Mouse (Mus musculus): ENCODE results near the gene Chst1. TPM values are rescaled to one million over a fixed set of nuclear protein-coding genes. Genes with fewer than 3 reads are reported as not detected.

Gene Chst1
- polyA plus RNA-seq, 3 experiments from 2014 or later = not detected

- ATAC-seq = no peak
Measured at GRCm38 (mm10) chr2:92609704-92610379, 10.3 kb downstream of the Chst1 start.

GRCm38 (mm10) chr2:92613645-92614044, 14.1 kb downstream of the Chst1 start:
- no peak for ATAC-seq

- ATAC-seq = no peak
Measured at GRCm38 (mm10) chr2:92614106-92614505, 14.6 kb downstream of the Chst1 start.

DNA sequence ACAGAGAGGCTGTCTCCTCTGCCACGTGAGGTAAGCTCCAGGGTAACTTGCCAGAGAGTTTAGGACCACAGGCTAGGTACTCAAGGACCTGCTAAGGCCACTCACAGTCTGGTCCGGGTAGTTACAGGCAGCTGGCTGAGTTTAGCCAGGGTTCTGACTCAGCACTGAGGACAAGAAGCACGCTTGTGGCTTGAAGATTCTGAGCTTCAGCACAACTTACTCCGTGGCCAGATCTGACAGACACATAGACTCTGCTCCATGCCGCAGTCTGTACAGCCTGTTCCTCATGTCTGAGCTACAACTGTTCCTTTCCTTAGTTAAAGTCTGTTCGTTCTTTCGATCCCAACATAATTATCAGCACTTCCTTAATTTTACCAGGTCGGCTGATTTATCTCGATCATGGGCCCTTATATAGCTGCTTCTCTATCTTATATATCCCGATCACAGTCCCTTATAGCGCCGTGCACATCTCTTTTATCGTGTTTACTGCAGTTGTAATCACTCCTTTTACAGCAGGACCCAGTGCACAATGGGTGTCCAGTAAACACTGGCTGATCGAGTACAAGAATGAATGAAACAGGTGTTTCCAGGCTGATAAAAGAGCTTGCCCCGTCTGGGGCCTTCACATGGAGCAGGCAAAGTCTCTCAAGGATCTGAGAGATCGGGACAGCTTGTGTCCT, 17.7 kb downstream of the Chst1 start:
- ATAC-seq = no peak

DNA sequence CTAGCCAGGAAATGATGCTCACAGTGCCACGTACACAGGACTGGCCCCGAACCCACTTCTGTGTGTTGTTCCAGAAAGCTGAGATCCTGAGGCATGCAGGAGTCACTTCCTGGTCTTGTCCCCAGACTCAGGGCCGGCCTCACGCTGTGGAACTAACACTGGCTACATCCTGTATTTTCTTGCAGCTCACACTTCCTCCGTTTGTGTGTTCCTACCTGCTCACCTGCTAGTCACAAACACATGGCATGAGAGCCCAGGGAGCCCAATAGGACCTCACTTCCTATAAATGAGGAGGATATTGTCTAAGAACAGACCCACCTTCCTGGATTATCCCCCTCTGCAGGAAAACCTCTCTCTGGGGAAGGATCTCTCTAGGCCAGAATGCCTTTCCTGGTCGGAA, 18.5 kb downstream of the Chst1 start:
- no peak for ATAC-seq

GRCm38 (mm10) chr2:92627633-92628032, 28.1 kb downstream of the Chst1 start:
- no peak for ATAC-seq

- no peak for ATAC-seq
Measured at GRCm38 (mm10) chr2:92630799-92631198, 31.3 kb downstream of the Chst1 start.

DNA sequence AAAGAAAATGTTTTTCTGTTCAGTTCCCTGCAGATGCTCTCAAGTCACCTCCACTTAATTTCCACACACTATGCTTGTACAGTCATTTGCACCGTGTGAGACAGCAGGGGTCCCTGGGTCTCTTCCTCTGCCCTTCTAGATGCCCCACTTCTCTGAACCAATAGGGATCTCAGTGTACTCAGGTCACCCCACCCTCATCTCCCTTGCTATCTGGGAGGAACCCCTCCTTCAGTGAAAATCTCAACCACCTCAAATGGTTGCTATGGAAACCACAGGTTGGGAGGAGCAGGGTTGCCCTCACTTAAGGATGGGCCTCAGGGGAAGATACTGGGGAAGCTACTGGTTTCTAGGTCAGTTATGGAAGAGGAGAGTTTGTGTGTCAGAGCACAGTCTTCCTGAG, 32.5 kb downstream of the Chst1 start:
- ATAC-seq = no peak

DNA sequence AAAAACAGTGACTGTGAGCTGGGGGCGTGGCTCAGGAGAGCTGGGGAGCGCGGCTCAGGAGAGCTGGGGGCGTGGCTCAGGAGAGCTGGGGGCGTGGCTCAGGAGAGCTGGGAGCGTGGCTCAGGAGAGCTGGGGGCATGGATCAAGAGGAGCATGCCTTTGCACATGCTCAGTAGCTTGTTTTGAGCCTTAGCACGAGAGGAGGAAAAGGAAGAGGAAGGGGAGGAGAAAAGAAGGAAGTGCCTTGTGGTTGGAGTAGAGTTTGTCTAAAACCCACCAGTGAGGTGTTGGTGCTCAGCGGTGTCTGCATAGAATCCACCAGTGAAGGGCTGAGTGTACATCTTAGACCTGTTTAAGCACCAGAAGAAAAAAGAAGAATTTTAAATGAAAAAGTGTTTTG, 41.0 kb downstream of the Chst1 start:
- ATAC-seq = no peak

GRCm38 (mm10) chr2:92645282-92646037, 46.0 kb downstream of the Chst1 start:
- ATAC-seq = no peak

DNA sequence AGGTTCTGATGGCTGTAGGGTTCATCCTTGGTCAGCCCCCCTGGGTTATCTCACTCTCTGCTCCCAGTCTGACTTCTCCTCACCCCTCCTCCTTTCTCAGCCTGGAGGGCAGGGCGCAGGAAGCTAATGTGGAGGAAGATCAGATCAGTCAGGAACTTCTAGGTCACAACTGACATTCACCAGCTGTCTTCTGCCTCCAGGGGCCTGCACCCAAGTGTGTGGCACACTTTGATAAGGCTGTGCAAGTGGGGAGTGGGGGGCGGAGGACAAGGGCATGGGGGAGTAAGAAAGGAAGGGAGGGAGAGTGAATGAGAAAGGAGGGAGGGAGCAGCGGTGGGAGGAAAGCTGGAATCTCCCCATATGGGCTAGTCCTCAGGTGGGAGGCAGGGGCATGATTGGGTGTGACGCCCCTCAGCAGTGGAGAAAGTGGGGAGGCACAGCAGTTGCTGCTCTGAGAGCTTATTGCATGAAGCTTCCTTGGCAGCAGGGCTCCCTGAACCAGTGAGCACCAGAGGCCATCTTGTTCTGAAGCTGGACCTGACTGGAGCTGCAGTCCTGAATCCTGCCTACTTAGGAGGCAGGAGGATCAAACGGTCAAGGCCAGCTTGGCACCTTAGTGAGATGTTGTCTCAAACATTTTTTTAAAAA, 49.8 kb downstream of the Chst1 start:
- no peak for ATAC-seq

DNA sequence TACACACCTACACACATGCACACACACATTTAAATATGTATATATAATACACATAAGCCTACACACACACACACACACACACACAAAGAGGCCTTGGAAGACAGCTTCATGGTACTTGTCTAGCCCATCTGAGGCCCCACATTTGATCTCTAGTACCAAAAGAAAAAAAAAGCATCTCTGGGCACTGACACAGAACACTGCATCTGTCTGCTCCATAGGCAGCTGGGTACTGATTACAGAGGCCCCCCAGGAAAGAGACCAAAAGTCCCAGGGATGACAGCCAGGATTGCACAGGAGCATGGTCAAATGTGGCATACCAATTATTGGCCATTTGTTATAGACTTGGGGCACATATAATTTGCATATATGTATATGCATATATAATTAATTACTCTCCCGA, 50.9 kb downstream of the Chst1 start:
- no peak for ATAC-seq

GRCm38 (mm10) chr2:92651294-92651816, 51.8 kb downstream of the Chst1 start:
- no peak for ATAC-seq

DNA sequence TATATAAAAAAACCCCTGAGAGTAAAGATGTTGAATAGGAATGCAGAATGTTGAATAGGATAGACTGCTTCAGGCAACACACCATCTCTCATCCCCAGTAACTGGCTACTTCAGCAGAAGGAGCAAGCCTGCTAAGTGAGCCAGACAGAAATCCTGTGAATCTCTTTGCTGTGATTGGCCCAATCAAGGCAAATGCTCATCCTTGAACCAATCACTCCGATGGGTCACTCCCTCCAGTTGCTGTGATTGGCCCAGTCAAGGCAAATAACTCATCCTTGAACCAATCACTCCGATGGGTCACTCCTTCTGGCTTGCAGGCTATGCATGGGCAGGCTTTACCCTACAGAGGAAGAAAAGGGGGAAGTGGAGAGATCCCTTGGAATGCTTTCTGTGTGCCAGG, 57.7 kb downstream of the Chst1 start:
- ATAC-seq = no peak

DNA sequence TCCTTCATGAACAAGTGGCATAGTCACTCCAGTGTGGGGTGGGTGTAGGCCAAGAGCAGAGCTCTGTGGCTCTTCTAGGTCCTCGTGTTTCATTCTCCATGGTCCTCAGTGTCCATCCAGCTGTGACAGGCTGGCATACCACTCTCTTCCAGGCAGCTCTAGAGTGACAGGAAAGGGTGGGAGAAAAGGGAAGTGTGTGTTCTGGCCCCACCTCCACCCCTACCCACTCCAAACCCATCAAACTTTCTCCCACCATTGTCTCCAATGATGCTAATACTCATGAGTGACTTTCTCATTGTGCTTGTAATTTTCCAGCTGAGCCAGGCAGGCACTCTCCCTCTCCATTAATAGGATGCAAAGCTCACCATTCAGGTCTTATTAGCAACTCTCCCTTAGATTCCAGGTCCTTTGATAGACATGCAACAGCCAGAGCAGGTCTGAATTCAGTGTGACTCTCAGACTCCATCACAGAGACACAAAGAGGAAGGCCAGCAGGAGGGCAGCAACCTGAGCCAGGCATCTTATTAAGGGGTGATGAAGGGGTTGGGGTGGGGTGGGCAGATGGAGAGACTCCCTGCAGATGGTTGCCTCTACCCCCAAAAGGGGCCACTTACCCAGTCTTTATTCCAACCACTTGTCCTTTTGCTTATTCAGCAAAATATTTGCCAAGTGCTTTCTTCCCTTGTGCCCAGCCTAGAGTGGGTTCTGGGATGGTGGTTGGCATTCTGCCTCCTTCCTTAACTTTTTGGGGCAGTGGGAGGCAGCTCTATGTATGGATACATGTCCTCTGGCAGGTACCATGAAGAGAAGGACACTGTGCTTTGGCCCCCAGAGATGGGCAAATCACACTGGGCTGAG, 59.0 kb downstream of the Chst1 start:
- ATAC-seq = no peak

- no peak for ATAC-seq
Measured at GRCm38 (mm10) chr2:92659491-92660035, 60.1 kb downstream of the Chst1 start.

DNA sequence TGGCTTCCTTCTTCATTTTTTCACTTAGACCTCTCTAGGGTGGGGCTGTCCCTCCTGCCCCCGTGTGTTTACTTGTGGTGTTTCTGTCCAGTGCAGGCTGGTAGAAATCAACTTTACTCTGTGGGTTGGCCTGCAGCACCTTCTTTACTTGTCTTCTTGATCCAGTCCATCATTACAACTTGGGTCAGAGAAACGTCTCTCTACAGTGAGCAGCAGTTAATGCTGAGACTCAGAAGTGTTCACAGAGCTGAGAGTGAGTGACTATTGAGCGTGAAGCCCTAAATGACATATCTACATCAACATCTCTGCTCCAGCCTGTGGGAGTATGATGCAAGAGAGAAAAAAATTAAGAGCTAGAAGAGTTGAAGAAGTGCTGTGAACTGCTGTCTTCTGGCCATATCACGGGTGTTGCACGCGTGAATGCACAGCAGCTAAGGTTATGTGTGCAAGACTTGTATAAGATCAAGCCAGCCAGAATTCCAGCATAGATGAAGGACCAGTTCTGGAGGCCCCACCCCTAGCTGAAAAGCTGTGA, 63.1 kb downstream of the Chst1 start:
- ATAC-seq = no peak

All from inflammation-experienced regulatory T-cells, adult 6 months (primary cell).